Mouse (Mus musculus) cerebellum, postnatal 25 days (tissue): ENCODE measurements around the gene Trf.
"Not testable (repeated sequence)": the region's sequence is repeated elsewhere in the genome, so short reads cannot be mapped to it uniquely, and the experiment has no call there.

Experiments
- DNase-seq, 2 experiments: peaks; one replicate each; pipeline ENCODE4 v3.0.0; 2021; ENCODE audit warnings: mixed read lengths in 2 of 2

The Trf gene

GRCm38 (mm10) chr9:103214281-103214680, 16.0 kb downstream of the Trf start:
- DNase-seq = no peak

GRCm38 (mm10) chr9:103213631-103214030, 16.6 kb downstream of the Trf start:
- no peak for DNase-seq

- no peak for DNase-seq
These were observed 17.4 kb downstream of the Trf start for GRCm38 (mm10) chr9:103212654-103213420.

- no peak for DNase-seq
These were observed 21.3 kb downstream of the Trf start for GRCm38 (mm10) chr9:103208802-103209423.

- peak; percentile 68 to 78 for DNase-seq
These were observed 22.4 kb downstream of the Trf start for GRCm38 (mm10) chr9:103207846-103208245.

GRCm38 (mm10) chr9:103205786-103206185, 24.5 kb downstream of the Trf start:
- DNase-seq = no peak

- DNase-seq = peak; percentile 94 to 96
These were observed 28.5 kb downstream of the Trf start, which contains the start of gene Srprb for GRCm38 (mm10) chr9:103201561-103202260. TSS of gene Srprb (minus strand) at chr9:103202137.

- no peak for DNase-seq
These were observed 41.8 kb downstream of the Trf start for GRCm38 (mm10) chr9:103188416-103188815.

- DNase-seq = peak; percentile 81 to 88
These were observed 43.5 kb downstream of the Trf start for GRCm38 (mm10) chr9:103186747-103187146.

GRCm38 (mm10) chr9:103185946-103186345, 44.3 kb downstream of the Trf start:
- peak; percentile 41 to 65 for DNase-seq

GRCm38 (mm10) chr9:103184855-103185254, 45.4 kb downstream of the Trf start:
- no peak for DNase-seq

GRCm38 (mm10) chr9:103181886-103182285, 48.4 kb downstream of the Trf start:
- peak in 1 of 2 experiments; percentile 13 for DNase-seq

GRCm38 (mm10) chr9:103180807-103181565, 49.3 kb downstream of the Trf start:
- peak in 1 of 2 experiments; percentile 18 for DNase-seq

- peak; percentile 66 to 78 for DNase-seq
These were observed 49.9 kb downstream of the Trf start for GRCm38 (mm10) chr9:103180303-103180702.

- DNase-seq = peak in 1 of 2 experiments; percentile 9
These were observed 54.6 kb downstream of the Trf start for GRCm38 (mm10) chr9:103175692-103176091.

GRCm38 (mm10) chr9:103174771-103175519, 55.3 kb downstream of the Trf start:
- peak; percentile 16 to 66 for DNase-seq

GRCm38 (mm10) chr9:103168771-103169170, 61.5 kb downstream of the Trf start:
- no peak for DNase-seq

GRCm38 (mm10) chr9:103168046-103168445, 62.2 kb downstream of the Trf start:
- DNase-seq = peak in 1 of 2 experiments; percentile 42

- no peak for DNase-seq
These were observed 66.4 kb downstream of the Trf start for GRCm38 (mm10) chr9:103163806-103164205.

GRCm38 (mm10) chr9:103155158-103155557, 75.1 kb downstream of the Trf start:
- DNase-seq = not testable (repeated sequence)

GRCm38 (mm10) chr9:103154568-103154967, 75.7 kb downstream of the Trf start:
- no peak for DNase-seq
